Mouse (Mus musculus): ENCODE measurements around the gene Blnk. TPM values are rescaled to one million over a fixed set of nuclear protein-coding genes. Genes with fewer than 3 reads are reported as not detected.

Gene Blnk
- polyA plus RNA-seq, 1 experiment from 2014 or later, result 0.70 TPM

- Histone ChIP-seq H3K9ac (replicated peaks; ENCODE audit: low read length) (no peak overlapping the region), H3K4me3 (replicated peaks; ENCODE audit: low read depth, low read length) (no peak overlapping the region), H3K27me3 (ENCODE audit: control insufficient read depth, insufficient read depth, low read length) (no peaks in the 10 kb centered on the region), H3K4me2 (ENCODE audit: low read length) (no peak overlapping the region), H3K9me3 (ENCODE audit: control insufficient read depth, low read length) (no peaks in the 10 kb centered on the region), H3K27ac (replicated peaks; ENCODE audit: low read depth, low read length) (no peak overlapping the region), H3K36me3 (ENCODE audit: control insufficient read depth, insufficient read depth, low read length) (no peaks in the 10 kb centered on the region), H3K4me1 (ENCODE audit: control insufficient read depth, insufficient read depth, low read length) (no peaks in the 10 kb centered on the region)
- DNase-seq, result no peak
- ATAC-seq (ENCODE audit: low FRiP score, low TSS enrichment), result no peak
- WGBS, result 77% methylated on average over 7 of the region's 7 CpGs
Observed at GRCm38 (mm10) chr19:40994911-40995310, 576 bp upstream of the Blnk start.

- no peak overlapping the region for H3K27ac ChIP-seq (replicated peaks; ENCODE audit: low read depth, low read length)
- ATAC-seq (ENCODE audit: low FRiP score, low TSS enrichment), result no peak
- 93% methylated on average over 5 of the region's 5 CpGs for WGBS
Observed at GRCm38 (mm10) chr19:40993356-40993755, 979 bp downstream of the Blnk start.

GRCm38 (mm10) chr19:40992517-40993044, 1.8 kb downstream of the Blnk start:
- Histone ChIP-seq H3K4me2 (ENCODE audit: low read length) (no peak overlapping the region), H3K9me3 (ENCODE audit: control insufficient read depth, low read length) (no peaks in the 10 kb centered on the region), H3K9ac (replicated peaks; ENCODE audit: low read length) (no peak overlapping the region), H3K27ac (replicated peaks; ENCODE audit: low read depth, low read length) (no peak overlapping the region), H3K4me3 (replicated peaks; ENCODE audit: low read depth, low read length) (no peak overlapping the region), H3K36me3 (ENCODE audit: control insufficient read depth, insufficient read depth, low read length) (no peaks in the 10 kb centered on the region), H3K27me3 (ENCODE audit: control insufficient read depth, insufficient read depth, low read length) (no peaks in the 10 kb centered on the region), H3K4me1 (ENCODE audit: control insufficient read depth, insufficient read depth, low read length) (no peaks in the 10 kb centered on the region)
- ATAC-seq (ENCODE audit: low FRiP score, low TSS enrichment), result no peak
- WGBS, result 87% methylated on average over 8 of the region's 8 CpGs
- DNase-seq, result no peak

More at GRCm38 (mm10) chr19:40993356-40993755, 979 bp downstream of the Blnk start:
- Histone ChIP-seq H3K9ac (replicated peaks; ENCODE audit: low read length) (no peak overlapping the region), H3K4me3 (replicated peaks; ENCODE audit: low read depth, low read length) (no peak overlapping the region), H3K4me2 (ENCODE audit: low read length) (no peak overlapping the region), H3K4me1 (ENCODE audit: control insufficient read depth, insufficient read depth, low read length) (no peaks in the 10 kb centered on the region), H3K36me3 (ENCODE audit: control insufficient read depth, insufficient read depth, low read length) (no peaks in the 10 kb centered on the region), H3K27me3 (ENCODE audit: control insufficient read depth, insufficient read depth, low read length) (no peaks in the 10 kb centered on the region), H3K9me3 (ENCODE audit: control insufficient read depth, low read length) (no peaks in the 10 kb centered on the region)
- no peak for DNase-seq

- Histone ChIP-seq H3K27me3 (ENCODE audit: control insufficient read depth, insufficient read depth, low read length) (no peaks in the 10 kb centered on the region), H3K27ac (replicated peaks; ENCODE audit: low read depth, low read length) (no peak overlapping the region), H3K4me2 (ENCODE audit: low read length) (no peak overlapping the region), H3K9me3 (ENCODE audit: control insufficient read depth, low read length) (no peaks in the 10 kb centered on the region), H3K4me3 (replicated peaks; ENCODE audit: low read depth, low read length) (no peak overlapping the region), H3K9ac (replicated peaks; ENCODE audit: low read length) (no peak overlapping the region), H3K36me3 (ENCODE audit: control insufficient read depth, insufficient read depth, low read length) (no peaks in the 10 kb centered on the region), H3K4me1 (ENCODE audit: control insufficient read depth, insufficient read depth, low read length) (no peaks in the 10 kb centered on the region)
- DNase-seq (no peak), ATAC-seq (ENCODE audit: low FRiP score, low TSS enrichment) (no peak)
- WGBS, result 76% methylated on average over 11 of the region's 11 CpGs
Observed at GRCm38 (mm10) chr19:40992096-40992495, 2.2 kb downstream of the Blnk start.

DNA sequence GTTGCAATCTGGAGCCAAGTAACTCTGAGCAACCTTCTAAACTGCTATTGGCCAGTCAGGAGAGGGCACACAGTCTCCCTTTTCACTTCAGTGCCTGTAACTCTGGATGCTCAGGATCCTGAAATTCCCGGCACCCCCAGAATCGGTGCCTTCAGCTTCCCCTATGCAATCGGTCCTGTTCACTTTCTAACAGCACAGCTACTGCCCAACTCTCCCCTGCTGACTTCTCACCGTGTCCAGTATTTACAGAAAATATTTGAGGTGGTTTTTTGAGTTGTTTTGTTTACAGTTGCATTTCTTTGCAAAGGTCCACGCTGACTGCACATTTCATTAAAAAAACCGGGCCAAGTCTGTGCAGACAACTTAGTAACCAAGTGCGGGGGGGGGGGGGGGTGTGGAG, 2.7 kb downstream of the Blnk start:
- no peak overlapping the region for H3K9ac ChIP-seq (replicated peaks; ENCODE audit: low read length)
- H3K4me2 ChIP-seq (ENCODE audit: low read length), result no peak overlapping the region
- no peak for ATAC-seq (ENCODE audit: low FRiP score, low TSS enrichment)
- no peak overlapping the region for H3K4me3 ChIP-seq (replicated peaks; ENCODE audit: low read depth, low read length)
- WGBS, result 82% methylated on average over 7 of the region's 7 CpGs
- no peaks in the 10 kb centered on the region for H3K4me1 ChIP-seq (ENCODE audit: control insufficient read depth, insufficient read depth, low read length)
- no peaks in the 10 kb centered on the region for H3K36me3 ChIP-seq (ENCODE audit: control insufficient read depth, insufficient read depth, low read length)
- H3K27ac ChIP-seq (replicated peaks; ENCODE audit: low read depth, low read length), result no peak overlapping the region
- no peak for DNase-seq
- no peaks in the 10 kb centered on the region for H3K9me3 ChIP-seq (ENCODE audit: control insufficient read depth, low read length)
- H3K27me3 ChIP-seq (ENCODE audit: control insufficient read depth, insufficient read depth, low read length), result no peaks in the 10 kb centered on the region

GRCm38 (mm10) chr19:40990781-40991343, 3.5 kb downstream of the Blnk start:
- Histone ChIP-seq H3K9me3 (ENCODE audit: control insufficient read depth, low read length) (no peaks in the 10 kb centered on the region), H3K27me3 (ENCODE audit: control insufficient read depth, insufficient read depth, low read length) (no peaks in the 10 kb centered on the region), H3K27ac (replicated peaks; ENCODE audit: low read depth, low read length) (no peak overlapping the region), H3K36me3 (ENCODE audit: control insufficient read depth, insufficient read depth, low read length) (no peaks in the 10 kb centered on the region), H3K4me2 (ENCODE audit: low read length) (no peak overlapping the region), H3K4me3 (replicated peaks; ENCODE audit: low read depth, low read length) (no peak overlapping the region), H3K9ac (replicated peaks; ENCODE audit: low read length) (no peak overlapping the region), H3K4me1 (ENCODE audit: control insufficient read depth, insufficient read depth, low read length) (no peaks in the 10 kb centered on the region)
- no peak for DNase-seq
- 94% methylated on average over 17 of the region's 17 CpGs for WGBS
- ATAC-seq (ENCODE audit: low FRiP score, low TSS enrichment), result no peak

DNA sequence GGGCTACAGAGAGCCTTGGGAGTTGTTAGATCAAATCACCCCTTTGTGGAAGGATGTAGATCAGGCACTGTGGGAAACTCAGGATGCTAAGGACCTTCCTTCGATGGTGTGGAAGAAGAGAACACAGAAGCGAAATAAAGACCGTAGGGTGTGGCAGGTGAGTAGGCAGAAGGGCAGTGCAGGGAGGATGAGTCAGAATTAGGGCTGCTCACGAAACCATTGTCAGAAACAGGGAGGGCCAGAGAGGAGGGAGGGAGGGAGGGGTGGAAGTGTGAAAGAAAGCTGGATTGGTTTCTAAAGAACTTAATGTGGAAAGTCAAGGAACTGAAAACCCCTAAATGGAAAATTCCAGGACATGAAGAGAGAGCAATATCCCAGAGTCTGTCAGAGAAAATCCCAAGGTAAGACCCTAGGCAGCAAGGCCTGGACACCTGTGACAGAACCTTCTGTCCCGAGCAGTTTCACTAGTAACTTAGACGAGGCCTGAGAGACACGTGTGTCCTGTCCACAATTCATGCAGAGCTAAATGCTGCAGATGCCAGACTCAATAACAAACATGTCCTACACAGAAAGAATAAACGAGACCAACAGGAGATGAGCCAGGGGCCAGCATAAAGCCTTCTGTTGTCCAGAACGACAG, 4.3 kb downstream of the Blnk start:
- no peaks in the 10 kb centered on the region for H3K36me3 ChIP-seq (ENCODE audit: control insufficient read depth, insufficient read depth, low read length)
- H3K27me3 ChIP-seq (ENCODE audit: control insufficient read depth, insufficient read depth, low read length), result no peaks in the 10 kb centered on the region
- H3K9ac ChIP-seq (replicated peaks; ENCODE audit: low read length), result no peak overlapping the region
- no peaks in the 10 kb centered on the region for H3K9me3 ChIP-seq (ENCODE audit: control insufficient read depth, low read length)
- WGBS, result 83% methylated on average over 9 of the region's 9 CpGs
- H3K27ac ChIP-seq (replicated peaks; ENCODE audit: low read depth, low read length), result no peak overlapping the region
- H3K4me1 ChIP-seq (ENCODE audit: control insufficient read depth, insufficient read depth, low read length), result no peaks in the 10 kb centered on the region
- DNase-seq, result no peak
- no peak for ATAC-seq (ENCODE audit: low FRiP score, low TSS enrichment)
- H3K4me2 ChIP-seq (ENCODE audit: low read length), result no peak overlapping the region
- H3K4me3 ChIP-seq (replicated peaks; ENCODE audit: low read depth, low read length), result no peak overlapping the region

- DNase-seq (no peak), ATAC-seq (ENCODE audit: low FRiP score, low TSS enrichment) (no peak)
- H3K4me3 ChIP-seq (replicated peaks; ENCODE audit: low read depth, low read length), result no peak overlapping the region
- H3K36me3 ChIP-seq (ENCODE audit: control insufficient read depth, insufficient read depth, low read length), result no peaks in the 10 kb centered on the region
- no peaks in the 10 kb centered on the region for H3K9me3 ChIP-seq (ENCODE audit: control insufficient read depth, low read length)
- WGBS, result 83% methylated on average over 5 of the region's 5 CpGs
- H3K9ac ChIP-seq (replicated peaks; ENCODE audit: low read length), result no peak overlapping the region
- H3K4me1 ChIP-seq (ENCODE audit: control insufficient read depth, insufficient read depth, low read length), result no peaks in the 10 kb centered on the region
- H3K27me3 ChIP-seq (ENCODE audit: control insufficient read depth, insufficient read depth, low read length), result no peaks in the 10 kb centered on the region
- no peak overlapping the region for H3K4me2 ChIP-seq (ENCODE audit: low read length)
- no peak overlapping the region for H3K27ac ChIP-seq (replicated peaks; ENCODE audit: low read depth, low read length)
Observed at GRCm38 (mm10) chr19:40988856-40989255, 5.5 kb downstream of the Blnk start.

- no peak overlapping the region for H3K27ac ChIP-seq (replicated peaks; ENCODE audit: low read depth, low read length)
- H3K4me2 ChIP-seq (ENCODE audit: low read length), result no peak overlapping the region
- ATAC-seq (ENCODE audit: low FRiP score, low TSS enrichment) (no peak), DNase-seq (no peak)
- 97% methylated on average over 1 of the region's 1 CpGs for WGBS
- H3K9me3 ChIP-seq (ENCODE audit: control insufficient read depth, low read length), result no peaks in the 10 kb centered on the region
- H3K9ac ChIP-seq (replicated peaks; ENCODE audit: low read length), result no peak overlapping the region
- no peaks in the 10 kb centered on the region for H3K4me1 ChIP-seq (ENCODE audit: control insufficient read depth, insufficient read depth, low read length)
- H3K36me3 ChIP-seq (ENCODE audit: control insufficient read depth, insufficient read depth, low read length), result no peaks in the 10 kb centered on the region
- no peaks in the 10 kb centered on the region for H3K27me3 ChIP-seq (ENCODE audit: control insufficient read depth, insufficient read depth, low read length)
- H3K4me3 ChIP-seq (replicated peaks; ENCODE audit: low read depth, low read length), result no peak overlapping the region
Observed at GRCm38 (mm10) chr19:40984536-40984935, 9.8 kb downstream of the Blnk start.
